Mouse (Mus musculus) embryonic stem cell, embryonic (primary cell): ENCODE measurements at regions not wholly inside any gene's neighbourhood (a gene's known extent, or its start where the extent isn't known, plus 50 kb on each side); places are given as distances from the start of the nearest gene placed in this dataset.

Source experiments
- CTCF ChIA-PET, 4 experiments: fragments of 300-600 bp in 2 of 4; fragments of 350-600 bp in 2 of 4; sonication (Branson Sonifier 250); formaldehyde crosslinking; loops; one replicate each; lab custom pipeline; 2022; ENCODE audit warnings: inconsistent platforms in 2 of 4; lab: Charles Lee
- POLR2A ChIA-PET, 4 experiments: fragments of 300-600 bp in 2 of 4; fragments of 350-600 bp in 2 of 4; sonication (Branson Sonifier 250); formaldehyde crosslinking; loops; one replicate each; lab custom pipeline; 2022; ENCODE audit warnings: antibody characterized with exemption in 4 of 4, inconsistent platforms in 1 of 4; lab: Charles Lee

GRCm38 (mm10) chr11:79835873-79836272 lies 126.3 kb downstream of the Utp6 start:
- ChIA-PET POLR2A (no interaction called here), CTCF (interaction anchor here in 1 of 4 experiments (0.6 kb wide), 1 partner anchor 85 kb away, joined by 7 read pairs; no protein-coding TSS in a partner anchor)

DNA sequence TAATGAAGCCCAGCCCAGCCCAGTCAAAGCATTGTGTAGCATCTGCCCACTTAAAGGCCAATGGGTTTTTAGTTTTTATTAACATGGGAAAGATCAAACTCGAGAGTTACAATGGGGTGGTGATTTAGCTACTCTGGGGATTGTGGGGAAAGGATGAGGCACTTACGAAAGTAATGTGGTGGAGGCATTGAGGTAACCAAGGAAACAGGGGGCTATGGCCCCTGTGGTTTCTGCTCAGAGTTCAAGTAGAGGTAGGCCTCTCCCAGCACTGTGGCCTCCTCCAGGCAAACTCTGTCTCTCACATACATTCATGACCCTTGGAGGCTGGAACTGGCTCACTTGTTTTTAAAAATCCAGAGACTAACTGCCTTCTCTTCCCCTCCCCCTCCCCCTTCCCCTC lies 128.4 kb downstream of the Utp6 start:
- POLR2A ChIA-PET, result interaction anchor here in 1 of 4 experiments (0.7 kb wide), 1 partner anchor 55 kb away, joined by 5 read pairs; no protein-coding TSS in a partner anchor
- CTCF ChIA-PET, result interaction anchor here in 1 of 4 experiments (0.6 kb wide), 1 partner anchor 99 kb away, joined by 8 read pairs; no protein-coding TSS in a partner anchor

GRCm38 (mm10) chr11:79831591-79832320 lies 130.4 kb downstream of the Utp6 start:
- CTCF ChIA-PET, result interaction anchor here in 2 of 4 experiments (0.5 to 2.1 kb wide), 3 partner anchors 88 to 504 kb away, joined by 3 to 4 read pairs (median 4); no protein-coding TSS in a partner anchor

GRCm38 (mm10) chr11:79830567-79831055 lies 131.6 kb downstream of the Utp6 start:
- ChIA-PET POLR2A (interaction anchor here in 1 of 4 experiments (1.3 kb wide), 1 partner anchor 53 kb away, joined by 3 read pairs; no protein-coding TSS in a partner anchor), CTCF (interaction anchor here in 1 of 4 experiments (2.1 kb wide), 1 partner anchor 89 kb away, joined by 4 read pairs; no protein-coding TSS in a partner anchor)

More at GRCm38 (mm10) chr11:79831591-79832320, 130.4 kb downstream of the Utp6 start:
- POLR2A ChIA-PET, result interaction anchor here in 3 of 4 experiments (0.7 to 1.3 kb wide), 3 partner anchors 30 to 185 kb away, joined by 3 to 4 read pairs (median 3); no protein-coding TSS in a partner anchor

DNA sequence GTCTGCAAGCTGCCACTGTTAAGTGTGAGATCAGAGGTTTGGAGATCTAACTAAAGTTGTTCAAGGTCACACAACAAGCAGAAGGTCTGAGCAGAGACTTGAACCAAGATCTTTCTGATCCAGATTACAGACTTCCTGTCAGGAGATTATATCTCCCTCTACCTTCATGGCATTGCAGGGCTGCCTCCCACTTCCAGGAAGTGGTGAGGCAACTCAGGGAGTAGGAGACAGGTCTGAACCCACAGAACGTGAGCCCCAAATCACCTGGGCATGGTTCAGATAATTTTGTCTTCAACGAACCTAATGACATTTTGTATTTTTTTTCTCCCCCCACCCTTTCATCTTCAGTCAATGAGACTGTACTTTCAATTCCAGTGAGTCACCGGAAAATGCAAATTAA lies 135.2 kb downstream of the Utp6 start:
- ChIA-PET CTCF (no interaction called here), POLR2A (interaction anchor here in 1 of 4 experiments (1.7 kb wide), 1 partner anchor 13 kb away, joined by 5 read pairs; no protein-coding TSS in a partner anchor)

GRCm38 (mm10) chr11:79825881-79826280 lies 136.3 kb downstream of the Utp6 start:
- POLR2A ChIA-PET, result interaction anchor here in 1 of 4 experiments (1.5 kb wide), 1 partner anchor 12 kb away, joined by 3 read pairs; no protein-coding TSS in a partner anchor
- CTCF ChIA-PET, result no interaction called here

- CTCF ChIA-PET, result no interaction called here
- POLR2A ChIA-PET, result interaction anchor here in 1 of 4 experiments (0.8 kb wide), 1 partner anchor 112 kb away, joined by 3 read pairs; no protein-coding TSS in a partner anchor
These were observed 138.4 kb downstream of the Utp6 start for GRCm38 (mm10) chr11:79823631-79824310.

DNA sequence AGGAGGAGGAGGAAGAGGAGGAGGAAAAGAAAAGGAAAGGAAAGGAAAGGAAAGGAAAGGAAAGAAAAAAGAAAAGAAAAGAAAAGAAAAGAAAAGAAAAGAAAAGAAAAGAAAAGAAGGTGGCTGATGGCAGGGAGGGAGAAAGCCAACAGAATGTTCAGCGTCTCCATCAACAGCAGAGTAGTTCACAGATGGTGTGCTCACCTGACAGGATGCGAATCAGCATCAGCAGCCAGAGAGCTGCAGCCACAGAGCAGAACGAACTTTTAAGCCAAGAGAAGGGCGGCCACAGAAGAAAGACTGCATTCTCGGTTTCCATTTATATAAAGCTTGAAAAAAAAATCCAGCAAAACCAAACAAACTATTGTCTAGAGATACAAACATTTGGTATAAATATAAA lies 140.2 kb downstream of the Utp6 start:
- CTCF ChIA-PET, result interaction anchor here in 1 of 4 experiments (0.6 kb wide), 1 partner anchor 186 kb away, joined by 5 read pairs; no protein-coding TSS in a partner anchor
- POLR2A ChIA-PET, result interaction anchor here in 2 of 4 experiments (0.6 to 1.1 kb wide), 4 partner anchors 18 to 126 kb away, joined by 3 to 5 read pairs (median 3); no protein-coding TSS in a partner anchor

GRCm38 (mm10) chr11:79815156-79815555 lies 147.0 kb downstream of the Utp6 start:
- CTCF ChIA-PET, result interaction anchor here in 3 of 4 experiments (0.6 to 1.3 kb wide), 4 partner anchors 15 to 104 kb away, joined by 3 to 4 read pairs (median 3); no protein-coding TSS in a partner anchor
- POLR2A ChIA-PET, result interaction anchor here in 2 of 4 experiments (0.6 to 1.1 kb wide), 3 partner anchors 31 to 209 kb away, joined by 3 to 7 read pairs (median 3); no protein-coding TSS in a partner anchor

- ChIA-PET CTCF (interaction anchor here in 3 of 4 experiments (0.6 to 1.5 kb wide), 9 partner anchors 14 to 168 kb away, joined by 3 to 6 read pairs (median 4); partner anchors contain the start of gene Utp6 (in 1 of the 3)), POLR2A (interaction anchor here in 3 of 4 experiments (0.5 to 1.3 kb wide), 13 partner anchors 14 to 155 kb away, joined by 3 to 8 read pairs (median 3); no protein-coding TSS in a partner anchor)
These were observed 155.2 kb downstream of the Utp6 start for GRCm38 (mm10) chr11:79806911-79807466.

GRCm38 (mm10) chr11:79806417-79806816 lies 155.8 kb downstream of the Utp6 start:
- POLR2A ChIA-PET, result interaction anchor here in 3 of 4 experiments (0.6 to 1.3 kb wide), 10 partner anchors 14 to 919 kb away, joined by 3 to 4 read pairs (median 3); no protein-coding TSS in a partner anchor
- CTCF ChIA-PET, result interaction anchor here in 2 of 4 experiments (0.7 to 1.5 kb wide), 7 partner anchors 13 to 168 kb away, joined by 3 to 6 read pairs (median 4); partner anchors contain the start of gene Utp6 (in 1 of the 2)

- CTCF ChIA-PET, result interaction anchor here in 2 of 4 experiments (0.5 to 1.3 kb wide), 4 partner anchors 13 to 1453 kb away, joined by 3 to 10 read pairs (median 4); no protein-coding TSS in a partner anchor
- POLR2A ChIA-PET, result interaction anchor here in 3 of 4 experiments (0.6 to 1.1 kb wide), 6 partner anchors 13 to 919 kb away, joined by 3 read pairs; no protein-coding TSS in a partner anchor
These were observed 156.2 kb downstream of the Utp6 start for GRCm38 (mm10) chr11:79805981-79806415.

- ChIA-PET POLR2A (interaction anchor here in 3 of 4 experiments (0.5 to 2.5 kb wide), 5 partner anchors 18 to 167 kb away, joined by 3 to 8 read pairs (median 3); no protein-coding TSS in a partner anchor), CTCF (interaction anchor here in 3 of 4 experiments (0.5 to 2.8 kb wide), 5 partner anchors 11 to 397 kb away, joined by 3 to 10 read pairs (median 4); no protein-coding TSS in a partner anchor)
These were observed 158.2 kb downstream of the Utp6 start for GRCm38 (mm10) chr11:79803971-79804370.

GRCm38 (mm10) chr11:79803006-79803405 lies 159.2 kb downstream of the Utp6 start:
- ChIA-PET POLR2A (interaction anchor here (0.5 to 2.5 kb wide), 6 partner anchors 18 to 824 kb away, joined by 3 to 8 read pairs (median 3); no protein-coding TSS in a partner anchor), CTCF (interaction anchor here in 2 of 4 experiments (1.0 to 2.8 kb wide), 4 partner anchors 10 to 214 kb away, joined by 3 to 10 read pairs (median 4); no protein-coding TSS in a partner anchor)

DNA sequence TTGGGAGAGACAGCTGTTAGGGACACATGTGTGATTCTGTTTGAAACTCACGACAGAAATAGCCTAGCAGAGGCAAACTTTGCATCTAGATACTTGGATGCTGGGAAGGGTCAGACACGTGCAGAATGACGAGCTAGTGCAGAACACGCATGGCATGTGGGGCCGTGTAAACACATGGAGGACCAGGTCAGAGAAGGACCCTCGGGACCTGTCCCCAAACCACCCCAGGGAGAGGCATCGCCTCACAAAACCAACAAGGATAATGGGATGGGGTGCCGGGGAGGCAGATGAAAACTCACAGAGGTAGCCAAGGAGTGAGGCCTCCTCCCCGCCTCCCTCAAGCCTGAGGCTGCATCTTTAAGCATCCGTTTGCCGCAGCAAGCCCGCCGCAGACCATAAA lies 159.6 kb downstream of the Utp6 start:
- POLR2A ChIA-PET, result interaction anchor here (0.5 to 2.5 kb wide), 6 partner anchors 18 to 824 kb away, joined by 3 to 8 read pairs (median 3); no protein-coding TSS in a partner anchor
- CTCF ChIA-PET, result interaction anchor here in 2 of 4 experiments (1.0 to 1.3 kb wide), 3 partner anchors 98 to 213 kb away, joined by 3 read pairs; no protein-coding TSS in a partner anchor

- ChIA-PET POLR2A (interaction anchor here in 1 of 4 experiments (2.0 kb wide), 1 partner anchor 12 kb away, joined by 5 read pairs; no protein-coding TSS in a partner anchor), CTCF (interaction anchor here in 2 of 4 experiments (0.7 kb wide), 2 partner anchors 15 to 1176 kb away, joined by 3 read pairs; no protein-coding TSS in a partner anchor)
These were observed 161.9 kb downstream of the Utp6 start for GRCm38 (mm10) chr11:79800256-79800655.
